Mouse (Mus musculus) heart, embryonic 15.5 days (tissue): ENCODE results near the gene Lmnb2. TPM values are rescaled to one million over a fixed set of nuclear protein-coding genes. Genes with fewer than 3 reads are reported as not detected.

Experiments
- ATAC-seq: fragments of 200-750 bp; cut with Nextera tagmentation; replicated peaks from 2 replicates; pipeline ENCODE4 v1.8.0; 2017; ENCODE audit warnings: low read depth, moderate TSS enrichment; ENCODE audit not compliant: insufficient number of reproducible peaks, insufficient read depth, low FRiP score
- H3K27ac ChIP-seq: fragments of 300-500 bp; sonication (generic); 2 replicates; pipeline ENCODE4 v1.5.1; 2015; ENCODE audit warnings: mild to moderate bottlenecking, inconsistent platforms
- H3K27me3 ChIP-seq: fragments of 300-500 bp; sonication (generic); 2 replicates; pipeline ENCODE4 v1.6.1; 2015; ENCODE audit warnings: inconsistent platforms
- H3K36me3 ChIP-seq: fragments of 300-500 bp; sonication (generic); 2 replicates; pipeline ENCODE4 v1.6.1; 2015; ENCODE audit warnings: mild to moderate bottlenecking, inconsistent platforms
- H3K4me1 ChIP-seq: fragments of 300-500 bp; sonication (generic); replicated peaks from 2 replicates; pipeline ENCODE4 v1.6.1; 2015; ENCODE audit warnings: inconsistent platforms
- H3K4me2 ChIP-seq: fragments of 300-500 bp; sonication (generic); 2 replicates; pipeline ENCODE4 v1.6.1; 2015; ENCODE audit warnings: inconsistent platforms, mild to moderate bottlenecking, moderate library complexity
- H3K4me3 ChIP-seq: fragments of 300-500 bp; sonication (generic); 2 replicates; pipeline ENCODE4 v1.5.1; 2015; ENCODE audit warnings: mild to moderate bottlenecking, inconsistent platforms
- H3K9ac ChIP-seq: fragments of 300-500 bp; sonication (generic); 2 replicates; pipeline ENCODE4 v1.6.1; 2015; ENCODE audit warnings: mild to moderate bottlenecking, inconsistent platforms
- H3K9me3 ChIP-seq: fragments of 300-500 bp; sonication (generic); replicated peaks from 2 replicates; pipeline ENCODE4 v1.6.1; 2016; ENCODE audit warnings: inconsistent platforms
- WGBS: fragments of 180-500 bp; shearing (Covaris S2); methylation state at CpG from one replicate; pipeline ENCODE4 v1.1.7; 2015; ENCODE audit warnings: mixed read lengths; 5-methylcytosine and 5-hydroxymethylcytosine counted together
- polyA plus RNA-seq: library from polyadenylated mRNA; unstranded; fragments of >200 nt; fragmentation: Nextera tagmentation; extraction: Ambion mirVana; gene quantifications from 2 replicates; pipeline ENCODE4 v1.2.1, GENCODE M21; 2015

The Lmnb2 gene
- polyA plus RNA-seq, 1 experiment from 2014 or later = 22.0 TPM

DNA sequence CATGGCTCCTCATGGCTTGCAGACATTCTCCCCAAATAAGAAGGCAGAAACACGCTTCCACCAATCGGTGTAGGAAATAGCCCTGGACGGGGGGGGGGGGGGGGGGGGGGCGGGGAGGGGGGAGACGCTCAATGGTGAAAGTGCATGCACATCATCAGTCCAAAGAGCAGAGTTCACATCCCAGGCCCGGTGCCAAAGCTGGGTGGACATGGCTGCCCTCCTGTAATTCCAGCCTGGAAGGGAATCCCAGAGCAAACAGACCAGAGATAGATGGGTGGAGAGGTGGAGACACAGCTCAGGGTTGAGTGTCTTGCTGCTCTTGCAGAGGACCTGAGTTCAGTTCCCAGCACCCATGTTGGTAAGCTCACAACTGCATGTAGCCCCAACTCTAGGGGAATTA is 47.1 kb downstream of the Lmnb2 start:
- H3K27me3 ChIP-seq = peaks cover 13% of the 10 kb centered on the region; the same call in 1 of the 2 replicates
- 88% methylated on average over 4 of the region's 6 CpGs for WGBS
- no peak overlapping the region for H3K4me2 ChIP-seq
- no peak overlapping the region for H3K4me3 ChIP-seq
- no peak overlapping the region for H3K27ac ChIP-seq
- no peaks in the 10 kb centered on the region for H3K9me3 ChIP-seq
- no peak overlapping the region for H3K9ac ChIP-seq
- peaks cover 8% of the 10 kb centered on the region; the same call in 1 of the 2 replicates for H3K36me3 ChIP-seq
- no peak for ATAC-seq
- H3K4me1 ChIP-seq = no peaks in the 10 kb centered on the region

DNA sequence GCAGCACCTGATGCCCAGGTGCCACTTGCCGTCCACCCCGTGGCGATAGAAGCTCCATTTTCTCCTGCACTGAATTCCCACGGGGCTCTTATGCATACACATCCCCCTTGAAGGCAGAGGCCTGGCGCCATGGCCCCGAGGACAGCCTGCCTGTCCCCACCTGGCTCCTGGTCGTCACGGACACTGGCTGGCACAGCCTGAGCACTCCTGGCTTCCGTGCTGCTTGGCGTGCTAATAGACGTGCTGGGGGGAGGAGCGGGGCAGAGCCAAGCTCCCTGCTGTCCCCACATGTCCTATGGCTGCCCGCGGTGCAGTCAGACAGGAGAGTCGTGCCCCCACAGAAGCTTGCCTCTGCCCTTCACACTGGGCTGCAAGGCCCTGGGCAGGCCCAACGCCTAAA is 53.6 kb downstream of the Lmnb2 start:
- no peak overlapping the region for H3K4me2 ChIP-seq
- no peak overlapping the region for H3K9ac ChIP-seq
- peaks cover 16% of the 10 kb centered on the region; the same call in 1 of the 2 replicates for H3K36me3 ChIP-seq
- no peak overlapping the region for H3K4me3 ChIP-seq
- H3K27me3 ChIP-seq = no peaks in the 10 kb centered on the region
- ATAC-seq = no peak
- H3K9me3 ChIP-seq = no peaks in the 10 kb centered on the region
- 85% methylated on average over 16 of the region's 16 CpGs for WGBS
- no peak overlapping the region for H3K27ac ChIP-seq
- H3K4me1 ChIP-seq = no peaks in the 10 kb centered on the region

DNA sequence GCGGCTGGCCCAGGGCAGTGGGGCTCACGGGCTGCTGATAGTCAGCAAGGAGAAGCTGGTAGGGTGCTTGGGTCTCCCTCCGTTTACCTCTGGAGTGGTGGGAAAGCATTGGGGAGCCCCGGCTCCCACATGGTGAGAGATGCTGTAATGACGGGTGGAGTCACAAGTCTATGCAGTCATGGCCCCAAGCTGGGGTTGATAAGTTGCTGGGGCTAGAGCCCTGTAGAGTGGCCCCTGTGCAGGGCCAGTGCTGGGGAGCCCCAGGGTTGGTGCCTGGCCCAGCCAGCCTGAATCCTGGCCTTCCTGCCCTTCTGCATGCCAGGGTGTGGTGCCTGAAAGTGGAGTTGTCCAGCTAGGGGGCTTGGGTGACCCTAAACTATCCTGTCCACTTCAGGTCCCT is 55.7 kb downstream of the Lmnb2 start:
- WGBS = 89% methylated on average over 5 of the region's 5 CpGs
- H3K27me3 ChIP-seq = no peaks in the 10 kb centered on the region
- no peak overlapping the region for H3K9ac ChIP-seq
- H3K4me2 ChIP-seq = no peak overlapping the region
- H3K4me3 ChIP-seq = no peak overlapping the region
- no peaks in the 10 kb centered on the region for H3K9me3 ChIP-seq
- no peaks in the 10 kb centered on the region for H3K4me1 ChIP-seq
- no peak for ATAC-seq
- H3K27ac ChIP-seq = no peak overlapping the region
- peaks cover 8% of the 10 kb centered on the region; the same call in 1 of the 2 replicates for H3K36me3 ChIP-seq

DNA sequence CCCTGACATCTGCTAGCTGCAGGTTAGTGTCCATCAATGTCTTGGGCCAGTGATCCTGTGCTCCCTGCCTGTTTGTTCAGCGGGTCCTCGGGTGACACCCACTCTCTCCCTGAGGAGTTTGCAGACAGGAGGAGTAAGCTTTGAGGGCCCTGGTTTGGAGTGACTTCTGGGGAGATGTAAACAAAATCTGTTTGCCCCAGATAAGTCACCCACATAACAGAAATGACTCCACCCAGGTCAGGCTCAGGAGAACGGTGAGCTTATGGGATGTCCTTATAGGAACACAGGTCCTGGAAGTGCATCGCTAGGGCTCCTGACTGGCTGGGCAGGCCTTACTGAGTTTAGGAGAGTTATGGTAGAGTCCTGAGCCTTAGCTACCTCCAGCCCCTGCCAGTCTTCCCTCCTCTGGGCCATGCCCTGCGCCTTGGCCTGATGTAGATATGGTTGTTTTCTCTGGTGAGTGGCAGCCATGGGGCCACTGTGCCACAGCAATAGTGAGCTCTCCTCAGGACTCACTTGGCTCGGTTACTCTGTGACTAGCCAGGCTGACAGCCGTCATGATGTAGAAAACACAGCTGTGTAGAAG is 59.6 kb downstream of the Lmnb2 start:
- H3K9me3 ChIP-seq = no peaks in the 10 kb centered on the region
- no peak overlapping the region for H3K4me2 ChIP-seq
- H3K4me3 ChIP-seq = no peak overlapping the region
- peaks cover 10% of the 10 kb centered on the region; the same call in 1 of the 2 replicates for H3K36me3 ChIP-seq
- no peaks in the 10 kb centered on the region for H3K27me3 ChIP-seq
- H3K27ac ChIP-seq = no peak overlapping the region
- H3K9ac ChIP-seq = no peak overlapping the region
- 73% methylated on average over 7 of the region's 7 CpGs for WGBS
- H3K4me1 ChIP-seq = peaks cover 23% of the 10 kb centered on the region
- ATAC-seq = no peak

DNA sequence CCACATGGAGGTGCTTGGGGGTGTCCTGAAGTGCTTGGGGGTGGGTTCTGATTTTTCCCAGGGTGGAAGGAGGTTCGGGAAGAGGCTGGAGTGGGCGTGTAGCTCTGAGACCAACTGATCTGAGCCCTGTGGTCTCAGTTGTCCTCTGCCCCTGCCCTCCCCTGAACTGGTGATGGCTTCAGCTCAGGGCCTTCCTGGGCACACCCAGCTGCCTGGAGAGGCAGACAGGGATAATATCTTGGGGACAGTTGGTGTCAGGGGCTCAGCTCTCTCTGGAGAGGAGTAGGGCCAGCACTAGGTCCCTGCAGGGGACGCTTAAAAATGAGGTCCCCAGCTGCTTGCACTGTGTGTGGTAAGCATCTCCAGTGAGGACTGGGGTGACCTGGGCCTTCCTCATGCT is 60.2 kb downstream of the Lmnb2 start:
- H3K4me2 ChIP-seq = 0 out of 2 replicates have a peak overlapping the region, but pooled peaks have one; percentile 4
- WGBS = 77% methylated on average over 3 of the region's 3 CpGs

DNA sequence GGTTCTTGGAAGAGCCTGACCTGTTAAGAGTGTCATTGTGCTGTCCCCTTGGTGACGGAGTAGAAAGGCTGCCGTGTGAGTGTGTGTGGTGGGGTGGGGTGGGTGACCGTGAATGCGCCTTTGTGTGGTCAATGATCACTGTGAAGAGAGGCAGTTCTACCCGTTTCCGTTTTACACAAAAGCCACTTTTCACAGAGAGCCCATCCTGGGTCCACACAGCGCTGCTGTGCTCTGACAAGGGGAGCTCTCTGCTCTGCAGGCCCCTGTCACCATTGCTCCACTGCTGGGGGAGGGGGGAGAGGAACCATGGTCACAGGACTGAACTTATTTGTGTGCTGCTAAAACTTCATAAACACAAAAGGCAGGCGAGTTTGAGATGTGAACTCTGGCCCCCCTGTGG is 60.7 kb downstream of the Lmnb2 start:
- Histone ChIP-seq H3K36me3 (peaks cover 8% of the 10 kb centered on the region), H3K27ac (no peak overlapping the region), H3K4me2 (0 out of 2 replicates have a peak overlapping the region, but pooled peaks have one; percentile 4), H3K9me3 (no peaks in the 10 kb centered on the region), H3K9ac (no peak overlapping the region), H3K4me3 (no peak overlapping the region), H3K27me3 (no peaks in the 10 kb centered on the region), H3K4me1 (peaks cover 26% of the 10 kb centered on the region)
- WGBS = 65% methylated on average over 8 of the region's 8 CpGs
- ATAC-seq = no peak

More for the DNA sequence above, 60.2 kb downstream of the Lmnb2 start:
- Histone ChIP-seq H3K27ac (no peak overlapping the region), H3K4me1 (peaks cover 26% of the 10 kb centered on the region), H3K9me3 (no peaks in the 10 kb centered on the region), H3K27me3 (no peaks in the 10 kb centered on the region), H3K4me3 (no peak overlapping the region), H3K9ac (no peak overlapping the region), H3K36me3 (peaks cover 9% of the 10 kb centered on the region; the same call in 1 of the 2 replicates)
- ATAC-seq = no peak

DNA sequence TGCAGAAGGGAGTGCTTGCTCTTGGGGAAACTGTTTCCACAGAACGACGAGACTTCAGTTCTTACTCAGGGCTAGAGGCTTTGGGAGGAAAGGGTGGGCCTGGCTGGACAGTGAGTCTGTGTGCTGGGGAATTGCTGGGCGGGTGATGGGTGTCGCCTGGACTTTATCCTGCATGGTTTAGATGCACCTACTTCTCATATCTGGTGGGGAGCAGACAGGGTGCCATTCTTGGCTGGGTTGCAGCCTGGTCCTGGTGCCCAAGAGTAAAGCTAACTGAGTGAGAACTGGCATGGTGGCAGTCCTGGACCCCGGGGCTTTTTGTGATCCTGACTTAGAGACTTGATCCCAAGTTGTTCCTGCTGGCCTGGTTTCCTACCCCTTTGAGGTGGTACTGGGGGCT is 61.1 kb downstream of the Lmnb2 start:
- 81% methylated on average over 5 of the region's 5 CpGs for WGBS
- Histone ChIP-seq H3K27ac (no peak overlapping the region), H3K9ac (no peak overlapping the region), H3K4me3 (no peak overlapping the region), H3K9me3 (no peaks in the 10 kb centered on the region), H3K27me3 (no peaks in the 10 kb centered on the region), H3K4me2 (no peak overlapping the region), H3K36me3 (peaks cover 13% of the 10 kb centered on the region), H3K4me1 (peaks cover 26% of the 10 kb centered on the region)
- ATAC-seq = no peak

DNA sequence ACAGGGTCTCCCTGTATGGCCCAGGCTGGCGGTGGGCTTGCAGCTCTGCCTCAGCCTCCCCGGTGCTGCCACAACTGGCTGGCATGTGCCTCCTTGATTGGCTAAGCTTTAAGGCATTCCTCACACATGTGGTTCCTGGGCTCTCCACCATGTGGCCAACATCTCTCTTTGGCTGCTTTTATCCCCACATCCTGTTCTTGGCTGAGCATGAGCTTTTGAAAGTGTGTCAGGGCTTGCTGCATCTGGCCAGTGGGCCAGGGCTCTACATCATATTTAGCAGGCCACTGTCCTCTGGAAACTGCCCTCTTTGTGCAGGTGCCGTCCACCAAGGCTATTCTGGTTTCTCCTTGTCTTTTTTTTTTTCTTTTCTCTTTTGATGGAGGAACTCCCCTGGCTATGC is 61.8 kb downstream of the Lmnb2 start:
- WGBS = 53% methylated on average over 3 of the region's 3 CpGs
- H3K9me3 ChIP-seq = no peaks in the 10 kb centered on the region
- H3K27me3 ChIP-seq = no peaks in the 10 kb centered on the region
- H3K4me2 ChIP-seq = peak overlapping the region; percentile 99
- H3K36me3 ChIP-seq = peaks cover 19% of the 10 kb centered on the region
- no peak overlapping the region for H3K27ac ChIP-seq
- peak overlapping the region; percentile 76 for H3K4me3 ChIP-seq
- no peak overlapping the region for H3K9ac ChIP-seq
- H3K4me1 ChIP-seq = peaks cover 26% of the 10 kb centered on the region
- ATAC-seq = no peak

DNA sequence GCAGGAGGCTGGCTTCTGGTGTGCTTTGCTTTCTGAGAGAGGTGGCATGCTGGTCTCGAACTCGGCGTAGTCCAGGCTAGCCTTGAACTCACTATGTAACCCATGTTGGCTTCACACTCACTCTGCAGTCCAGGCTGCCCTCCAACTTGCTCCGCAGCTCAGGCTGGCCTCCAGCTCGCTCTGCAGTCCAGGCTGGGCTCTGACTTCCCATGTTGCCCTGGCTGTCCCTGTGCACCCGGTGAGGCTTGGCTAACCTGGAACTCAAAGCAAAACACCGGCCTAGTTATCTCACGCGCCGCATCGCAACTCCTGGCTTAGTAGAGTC is 62.3 kb downstream of the Lmnb2 start:
- peaks cover 21% of the 10 kb centered on the region for H3K36me3 ChIP-seq
- 14% methylated on average over 11 of the region's 11 CpGs for WGBS
- H3K9me3 ChIP-seq = no peaks in the 10 kb centered on the region
- H3K27ac ChIP-seq = peak overlapping the region; percentile 24
- no peaks in the 10 kb centered on the region for H3K27me3 ChIP-seq
- no peak for ATAC-seq
- H3K4me3 ChIP-seq = peak overlapping the region; percentile 76
- peak overlapping the region; percentile 85 for H3K9ac ChIP-seq
- peak overlapping the region; percentile 99 for H3K4me2 ChIP-seq
- peaks cover 26% of the 10 kb centered on the region for H3K4me1 ChIP-seq

DNA sequence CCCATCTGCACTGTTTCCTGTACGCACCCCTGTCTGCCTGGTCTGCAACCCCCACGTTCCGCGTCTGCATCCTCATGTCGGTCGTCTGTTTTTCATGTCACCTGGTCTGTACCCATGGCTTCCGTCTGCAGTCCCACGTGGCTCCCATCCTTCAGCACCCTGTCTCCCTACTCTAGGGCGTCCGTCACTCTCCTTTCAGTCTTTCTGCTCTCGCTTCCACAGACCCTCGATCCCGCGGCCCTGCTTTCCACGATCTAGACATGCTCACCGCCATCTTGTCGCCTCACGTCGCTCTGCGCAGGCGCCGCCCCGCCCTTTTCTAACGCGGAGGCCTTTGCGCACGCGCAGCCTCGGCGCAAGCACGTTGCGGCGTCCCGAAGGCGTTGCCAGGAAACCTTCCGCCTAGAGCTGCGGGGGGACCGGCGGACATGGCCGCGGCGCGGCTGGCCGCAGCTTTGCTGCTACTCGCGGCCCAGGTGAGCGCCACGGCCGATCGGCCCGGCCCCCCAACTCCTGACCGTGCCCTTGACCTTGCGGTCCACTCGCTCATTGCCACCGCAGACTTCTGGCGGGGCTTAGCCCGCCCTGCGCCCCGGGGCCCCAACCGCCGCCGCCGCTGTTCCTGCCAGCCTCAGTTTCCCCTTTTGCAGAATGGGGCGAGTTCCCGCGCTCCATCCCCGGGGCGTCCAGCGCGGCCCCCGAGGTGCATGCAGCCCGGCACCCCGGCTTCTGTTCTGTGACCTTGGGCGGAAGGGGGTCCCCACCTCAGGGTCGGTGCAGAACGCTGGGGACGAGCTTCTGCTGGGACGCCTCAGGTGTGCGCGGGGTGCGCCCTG is 62.9 kb downstream of the Lmnb2 start, which contains the start of the genes Lsm7 and Sppl2b:
Gene Lsm7, minus strand, starts transcription at position 297 of the 836 bp plus-strand sequence.
Gene Sppl2b, plus strand, starts transcription at position 363 of the 836 bp plus-strand sequence.
- Histone ChIP-seq H3K4me1 (peaks cover 26% of the 10 kb centered on the region), H3K4me3 (peak within 1 kb of the TSS; percentile 76), H3K27ac (peak within 1 kb of the TSS; percentile 42), H3K27me3 (no peaks in the 10 kb centered on the region), H3K36me3 (peaks cover 21% of the 10 kb centered on the region), H3K9me3 (no peaks in the 10 kb centered on the region), H3K9ac (peak within 1 kb of the TSS; percentile 85), H3K4me2 (peak within 1 kb of the TSS; percentile 99)
- WGBS = under 1% methylated on average over 80 of the region's 81 CpGs
- ATAC-seq = peak; percentile 85
